Mouse (Mus musculus) hindbrain, embryonic 14.5 days (tissue): ENCODE data around the gene Tlr13. TPM values are rescaled to one million over a fixed set of nuclear protein-coding genes. Genes with fewer than 3 reads are reported as not detected.

Experiments
- ATAC-seq: fragments of 200-750 bp; cut with Nextera tagmentation; 2 replicates; pipeline ENCODE4 v1.8.0; 2017; ENCODE audit warnings: moderate number of reproducible peaks, mild to moderate bottlenecking, moderate TSS enrichment, moderate library complexity; ENCODE audit not compliant: low FRiP score
- DNase-seq: peaks from one replicate; pipeline ENCODE4 v3.0.0-alpha.2; 2015; ENCODE audit warnings: low spot score
- H3K27ac ChIP-seq: fragments of 300-500 bp; sonication (generic); 2 replicates; pipeline ENCODE4 v1.5.1; 2014; ENCODE audit warnings: mild to moderate bottlenecking, moderate library complexity
- H3K27me3 ChIP-seq: fragments of 300-500 bp; sonication (generic); 2 replicates; pipeline ENCODE4 v1.6.1; 2014; ENCODE audit warnings: mild to moderate bottlenecking, low read length, mixed read lengths; ENCODE audit not compliant: control insufficient read depth, insufficient read depth
- H3K36me3 ChIP-seq: fragments of 300-500 bp; sonication (generic); replicated peaks from 2 replicates; pipeline ENCODE4 v1.6.1; 2014; ENCODE audit not compliant: control insufficient read depth, insufficient read depth
- H3K4me1 ChIP-seq: fragments of 300-500 bp; sonication (generic); replicated peaks from 2 replicates; pipeline ENCODE4 v1.6.1; 2014; ENCODE audit warnings: antibody characterized with exemption, low read length, mixed read lengths; ENCODE audit not compliant: control insufficient read depth, insufficient read depth
- H3K4me2 ChIP-seq: fragments of 300-500 bp; sonication (generic); replicated peaks from 2 replicates; pipeline ENCODE4 v1.6.1; 2014; ENCODE audit warnings: mild to moderate bottlenecking, moderate library complexity
- H3K4me3 ChIP-seq: fragments of 300-500 bp; sonication (generic); replicated peaks from 2 replicates; pipeline ENCODE4 v1.5.1; 2014; ENCODE audit warnings: mild to moderate bottlenecking, low read length
- H3K9ac ChIP-seq: fragments of 300-500 bp; sonication (generic); 2 replicates; pipeline ENCODE4 v1.6.1; 2014
- H3K9me3 ChIP-seq: fragments of 300-500 bp; sonication (generic); 2 replicates; pipeline ENCODE4 v1.6.1; 2016; ENCODE audit warnings: low read length; ENCODE audit not compliant: control insufficient read depth
- WGBS: fragments of 180-500 bp; shearing (Covaris S2); extraction: QIAGEN DNeasy Blood & Tissue Kit; methylation state at CpG from one replicate; pipeline ENCODE4 v1.1.7; 2014; 5-methylcytosine and 5-hydroxymethylcytosine counted together
- polyA plus RNA-seq: library from polyadenylated mRNA; unstranded; fragments of >200 nt; fragmentation: Nextera tagmentation; extraction: Ambion mirVana; gene quantifications from 2 replicates; pipeline ENCODE4 v1.2.1, GENCODE M21; 2014

The Tlr13 gene
- polyA plus RNA-seq, 1 experiment from 2014 or later = 0.48 TPM

GRCm38 (mm10) chrX:106197308-106197707 lies 54.3 kb downstream of the Tlr13 start:
- WGBS = 74% methylated on average over 5 of the region's 5 CpGs
- Histone ChIP-seq H3K4me2 (no peak overlapping the region), H3K27ac (no peak overlapping the region), H3K9ac (no peak overlapping the region), H3K4me3 (no peak overlapping the region), H3K9me3 (no peaks in the 10 kb centered on the region), H3K4me1 (no peaks in the 10 kb centered on the region), H3K27me3 (no peaks in the 10 kb centered on the region), H3K36me3 (peaks cover 58% of the 10 kb centered on the region)
- ATAC-seq (no peak), DNase-seq (no peak)

- 85% methylated on average over 5 of the region's 5 CpGs for WGBS
- no peak for ATAC-seq
These were observed 55.9 kb downstream of the Tlr13 start for GRCm38 (mm10) chrX:106198904-106199303.

DNA sequence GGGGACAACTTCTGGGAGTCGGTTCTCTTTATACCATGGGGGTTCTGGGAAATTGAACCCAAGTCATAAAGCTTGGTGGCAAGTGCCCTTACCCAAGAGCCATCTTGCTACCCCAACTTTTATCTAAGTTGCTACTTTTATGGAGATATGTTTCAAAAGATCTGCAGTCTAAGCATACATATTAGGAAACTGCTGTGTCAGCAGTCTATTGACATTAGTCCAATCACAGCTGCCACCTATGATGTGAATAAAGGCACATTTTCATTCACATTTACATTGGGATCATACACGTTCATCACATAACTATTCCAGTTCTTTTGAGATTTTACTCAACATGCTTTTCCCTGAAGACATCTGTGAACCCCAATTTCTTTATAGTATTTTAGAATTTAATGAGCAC lies 66.1 kb downstream of the Tlr13 start:
- H3K27ac ChIP-seq = no peak overlapping the region
- H3K36me3 ChIP-seq = peaks cover 15% of the 10 kb centered on the region; the same call in 1 of the 2 replicates
- H3K4me3 ChIP-seq = no peak overlapping the region
- no peak overlapping the region for H3K4me2 ChIP-seq
- no peaks in the 10 kb centered on the region for H3K4me1 ChIP-seq
- no peak overlapping the region for H3K9ac ChIP-seq
- DNase-seq (no peak), ATAC-seq (no peak)
- no peaks in the 10 kb centered on the region for H3K9me3 ChIP-seq
- H3K27me3 ChIP-seq = no peaks in the 10 kb centered on the region
- WGBS = 81% methylated on average over 2 of the region's 2 CpGs

More at GRCm38 (mm10) chrX:106198904-106199303, 55.9 kb downstream of the Tlr13 start:
- H3K4me2 ChIP-seq = no peak overlapping the region
- no peaks in the 10 kb centered on the region for H3K27me3 ChIP-seq
- H3K9ac ChIP-seq = no peak overlapping the region
- H3K36me3 ChIP-seq = peaks cover 62% of the 10 kb centered on the region
- H3K4me1 ChIP-seq = no peaks in the 10 kb centered on the region
- H3K9me3 ChIP-seq = no peaks in the 10 kb centered on the region
- H3K27ac ChIP-seq = no peak overlapping the region
- H3K4me3 ChIP-seq = no peak overlapping the region
- no peak for DNase-seq

Other genes starting within 250 kb of the Tlr13 start
- 220 and 229 TPM in 2 replicates for gene Atrx, start 213.8 kb upstream of the Tlr13 start, polyA plus RNA-seq
- 22.8 and 23.3 TPM in 2 replicates for gene Magt1, start 131.3 kb upstream of the Tlr13 start, polyA plus RNA-seq
- 418 and 458 TPM in 2 replicates for gene Cox7b, start 127.5 kb upstream of the Tlr13 start, polyA plus RNA-seq
- 16.7 and 17.4 TPM in 2 replicates for gene Atp7a, start 115.9 kb upstream of the Tlr13 start, polyA plus RNA-seq
- 278 and 290 TPM in 2 replicates for gene Pgk1, start 43.9 kb downstream of the Tlr13 start, polyA plus RNA-seq
- gene Taf9b, start 78.0 kb downstream of the Tlr13 start, polyA plus RNA-seq = 21.3 and 23.5 TPM in 2 replicates
- gene Fnd3c2, start 112.2 kb downstream of the Tlr13 start, polyA plus RNA-seq = not detected in 2 replicates